Mouse (Mus musculus): Measurements from ENCODE around the gene Gprc5b.

- no peak for TF ChIP-seq CHD2 (IDR thresholded peaks at IDR 0.05; ENCODE audit: low read depth, low read length)
- TF ChIP-seq ZNF384 (IDR thresholded peaks at IDR 0.05; ENCODE audit: low read depth, low read length): no peak
These were observed 2.2 kb downstream of the Gprc5b start for GRCm38 (mm10) chr7:118992623-118993405.
